Mouse (Mus musculus): ENCODE data around the gene Pnpla2.

The Pnpla2 gene

DNA sequence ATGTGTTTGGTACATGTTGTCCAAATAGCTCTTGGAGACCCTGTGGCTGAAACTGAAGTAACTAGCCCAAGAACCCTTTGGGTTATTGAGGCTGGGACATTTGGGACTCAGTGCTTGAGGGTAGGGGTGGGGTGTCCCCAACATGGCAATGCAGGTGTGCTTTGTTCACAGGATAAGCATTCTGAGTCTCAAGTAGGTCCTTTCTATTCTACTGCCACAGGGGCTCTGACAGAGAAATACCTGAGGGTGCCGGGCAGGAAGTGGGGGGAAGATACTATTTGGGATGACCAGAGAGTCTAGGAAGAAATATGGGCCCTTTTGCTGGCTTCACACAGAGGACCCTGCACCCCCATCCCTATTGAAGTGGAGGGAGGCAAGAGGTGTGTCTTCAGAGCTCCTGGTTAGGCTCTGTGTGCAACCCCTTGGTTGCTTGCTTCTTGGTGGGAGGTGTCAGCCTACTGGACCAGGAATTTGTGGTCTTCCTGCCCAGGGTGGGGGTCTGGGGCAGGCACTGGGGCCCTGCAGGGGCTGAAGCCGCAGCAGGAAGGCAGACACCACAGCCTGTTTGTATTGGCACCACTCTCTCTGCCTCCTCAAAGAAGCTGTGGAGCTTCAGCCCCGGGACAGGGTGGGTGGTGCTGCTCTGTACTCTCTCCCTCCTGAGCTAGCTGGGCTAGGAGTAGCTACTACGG, 22.7 kb downstream of the Pnpla2 start:
- H3K4me3 ChIP-seq (replicated peaks; ENCODE audit: low read length): peak overlapping the region; percentile 96; the same call in 1 of the 2 replicates
- peaks cover 12% of the 10 kb centered on the region for H3K36me3 ChIP-seq (ENCODE audit: insufficient read depth, low read length)
- peaks cover 38% of the 10 kb centered on the region for H3K27me3 ChIP-seq (ENCODE audit: insufficient read depth, low read length)
- TF ChIP-seq NANOG (IDR thresholded peaks at IDR 0.05; ENCODE audit: borderline replicate concordance, low read length) (no peak), POU5F1 (IDR thresholded peaks at IDR 0.05; ENCODE audit: borderline replicate concordance, low read length) (no peak), CTCF (conservative IDR thresholded peaks at IDR 0.05; ENCODE audit: low read length) (no peak)
- no peaks in the 10 kb centered on the region for H3K9me3 ChIP-seq (ENCODE audit: low read length)
- H3K4me1 ChIP-seq (replicated peaks; ENCODE audit: low read depth, low read length): peaks cover 64% of the 10 kb centered on the region

- Histone ChIP-seq H3K36me3 (ENCODE audit: insufficient read depth, low read length) (peaks cover 6% of the 10 kb centered on the region), H3K4me1 (replicated peaks; ENCODE audit: low read depth, low read length) (peaks cover 65% of the 10 kb centered on the region), H3K4me3 (replicated peaks; ENCODE audit: low read length) (no peak overlapping the region), H3K27me3 (ENCODE audit: insufficient read depth, low read length) (peaks cover 44% of the 10 kb centered on the region), H3K9me3 (ENCODE audit: low read length) (no peaks in the 10 kb centered on the region)
- no peak for TF ChIP-seq CTCF (conservative IDR thresholded peaks at IDR 0.05; ENCODE audit: low read length)
- no peak for TF ChIP-seq POU5F1 (IDR thresholded peaks at IDR 0.05; ENCODE audit: borderline replicate concordance, low read length)
- no peak for TF ChIP-seq NANOG (IDR thresholded peaks at IDR 0.05; ENCODE audit: borderline replicate concordance, low read length)
These were observed 23.3 kb downstream of the Pnpla2 start for GRCm38 (mm10) chr7:141478270-141478748.

GRCm38 (mm10) chr7:141480842-141481497, 26.0 kb downstream of the Pnpla2 start:
- Histone ChIP-seq H3K4me3 (replicated peaks; ENCODE audit: low read length) (peak overlapping the region; percentile 90), H3K36me3 (ENCODE audit: insufficient read depth, low read length) (peaks cover 21% of the 10 kb centered on the region), H3K4me1 (replicated peaks; ENCODE audit: low read depth, low read length) (peaks cover 54% of the 10 kb centered on the region), H3K27me3 (ENCODE audit: insufficient read depth, low read length) (peaks cover 56% of the 10 kb centered on the region), H3K9me3 (ENCODE audit: low read length) (no peaks in the 10 kb centered on the region)
- TF ChIP-seq CTCF (conservative IDR thresholded peaks at IDR 0.05; ENCODE audit: low read length): peak; percentile 97
- TF ChIP-seq NANOG (IDR thresholded peaks at IDR 0.05; ENCODE audit: borderline replicate concordance, low read length): no peak
- TF ChIP-seq POU5F1 (IDR thresholded peaks at IDR 0.05; ENCODE audit: borderline replicate concordance, low read length): no peak

DNA sequence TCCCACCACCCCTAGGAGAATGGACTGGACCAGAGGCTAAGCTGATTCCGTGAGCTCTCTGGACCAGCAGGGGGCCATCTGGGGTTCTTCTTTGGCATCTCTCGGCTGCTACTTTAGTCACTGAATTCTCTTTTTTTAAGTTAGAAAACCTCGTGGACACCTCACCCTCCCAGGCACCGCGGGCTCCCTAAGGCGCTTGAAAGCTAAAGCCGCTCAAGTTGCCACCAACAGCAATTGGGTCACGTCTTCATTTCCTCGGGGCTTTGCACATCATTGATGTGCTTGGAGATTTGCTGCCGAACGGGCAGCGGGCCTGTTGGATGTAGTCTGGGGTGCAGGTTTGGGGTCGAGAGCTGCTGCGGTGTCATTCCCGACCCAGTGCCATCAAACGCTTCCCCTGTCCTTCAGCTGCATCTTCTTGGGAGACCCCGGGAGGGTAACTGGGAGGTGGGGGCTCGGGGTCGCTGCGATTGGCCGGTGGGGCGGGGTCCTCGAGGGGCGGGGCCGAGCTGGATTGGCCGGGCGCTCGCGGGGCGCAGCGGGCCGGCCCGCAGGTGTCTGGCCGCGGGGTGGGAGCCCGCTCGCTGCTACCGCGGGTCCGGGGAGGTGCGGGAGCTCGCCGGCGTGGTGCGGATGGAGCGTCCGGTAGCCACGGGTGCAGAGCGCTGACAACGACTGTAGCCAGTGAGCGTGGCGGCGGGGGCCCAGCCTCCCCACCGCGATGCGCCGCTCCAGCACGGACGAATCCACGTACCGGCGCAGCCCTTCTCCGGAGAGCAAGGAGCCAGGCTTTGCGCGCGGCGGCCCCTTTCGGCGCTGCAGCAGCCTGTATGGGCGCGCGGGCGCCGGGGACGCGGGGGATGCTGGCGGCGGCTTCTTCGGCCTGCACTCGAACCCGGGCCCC, 26.8 kb downstream of the Pnpla2 start:
- 0 out of 2 replicates have a peak, but pooled peaks have one; percentile 13 for TF ChIP-seq CTCF (conservative IDR thresholded peaks at IDR 0.05; ENCODE audit: low read length)
- TF ChIP-seq POU5F1 (IDR thresholded peaks at IDR 0.05; ENCODE audit: borderline replicate concordance, low read length): no peak
- peaks cover 46% of the 10 kb centered on the region for H3K4me1 ChIP-seq (replicated peaks; ENCODE audit: low read depth, low read length)
- H3K4me3 ChIP-seq (replicated peaks; ENCODE audit: low read length): peak overlapping the region; percentile 90
- peaks cover 51% of the 10 kb centered on the region for H3K27me3 ChIP-seq (ENCODE audit: insufficient read depth, low read length)
- H3K36me3 ChIP-seq (ENCODE audit: insufficient read depth, low read length): peaks cover 29% of the 10 kb centered on the region
- H3K9me3 ChIP-seq (ENCODE audit: low read length): no peaks in the 10 kb centered on the region

DNA sequence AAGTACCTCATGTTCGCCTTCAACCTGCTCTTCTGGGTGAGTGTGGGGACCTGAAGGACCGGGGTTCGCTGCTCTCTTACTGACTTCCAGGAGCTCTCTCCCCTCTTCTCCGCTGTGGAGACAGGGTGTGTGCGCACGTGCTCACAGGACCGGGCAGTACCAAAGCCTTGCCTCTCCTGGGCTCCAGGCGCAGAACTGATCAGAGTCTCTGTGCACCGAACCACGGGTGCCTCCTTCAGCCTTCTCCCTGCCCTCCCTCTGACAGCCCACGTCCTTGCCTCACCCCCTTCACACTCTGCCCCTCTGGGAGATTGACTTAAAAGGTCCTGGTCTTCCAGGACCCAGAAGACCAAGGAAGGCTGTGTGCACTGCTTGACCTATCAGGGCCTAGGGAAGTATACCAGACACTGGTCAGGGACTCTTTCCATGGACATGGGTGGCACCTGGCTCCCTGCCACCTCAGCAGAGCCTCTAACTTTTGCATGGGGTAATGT, 27.6 kb downstream of the Pnpla2 start:
- TF ChIP-seq POU5F1 (IDR thresholded peaks at IDR 0.05; ENCODE audit: borderline replicate concordance, low read length) (no peak), NANOG (IDR thresholded peaks at IDR 0.05; ENCODE audit: borderline replicate concordance, low read length) (no peak), CTCF (conservative IDR thresholded peaks at IDR 0.05; ENCODE audit: low read length) (no peak)
- peaks cover 37% of the 10 kb centered on the region for H3K36me3 ChIP-seq (ENCODE audit: insufficient read depth, low read length)
- H3K9me3 ChIP-seq (ENCODE audit: low read length): no peaks in the 10 kb centered on the region
- H3K4me3 ChIP-seq (replicated peaks; ENCODE audit: low read length): peak overlapping the region; percentile 90
- H3K27me3 ChIP-seq (ENCODE audit: insufficient read depth, low read length): peaks cover 47% of the 10 kb centered on the region
- peaks cover 38% of the 10 kb centered on the region for H3K4me1 ChIP-seq (replicated peaks; ENCODE audit: low read depth, low read length)

- Histone ChIP-seq H3K4me3 (replicated peaks; ENCODE audit: low read length) (peak overlapping the region; percentile 90), H3K36me3 (ENCODE audit: insufficient read depth, low read length) (peaks cover 43% of the 10 kb centered on the region), H3K4me1 (replicated peaks; ENCODE audit: low read depth, low read length) (peaks cover 32% of the 10 kb centered on the region), H3K9me3 (ENCODE audit: low read length) (no peaks in the 10 kb centered on the region), H3K27me3 (ENCODE audit: insufficient read depth, low read length) (peaks cover 44% of the 10 kb centered on the region)
- TF ChIP-seq CTCF (conservative IDR thresholded peaks at IDR 0.05; ENCODE audit: low read length) (no peak), POU5F1 (IDR thresholded peaks at IDR 0.05; ENCODE audit: borderline replicate concordance, low read length) (no peak), NANOG (IDR thresholded peaks at IDR 0.05; ENCODE audit: borderline replicate concordance, low read length) (no peak)
These were observed 28.2 kb downstream of the Pnpla2 start for GRCm38 (mm10) chr7:141483114-141483653.

- H3K4me1 ChIP-seq (replicated peaks; ENCODE audit: low read depth, low read length): peaks cover 28% of the 10 kb centered on the region
- peaks cover 44% of the 10 kb centered on the region for H3K27me3 ChIP-seq (ENCODE audit: insufficient read depth, low read length)
- TF ChIP-seq POU5F1 (IDR thresholded peaks at IDR 0.05; ENCODE audit: borderline replicate concordance, low read length) (no peak), CTCF (conservative IDR thresholded peaks at IDR 0.05; ENCODE audit: low read length) (no peak), NANOG (IDR thresholded peaks at IDR 0.05; ENCODE audit: borderline replicate concordance, low read length) (no peak)
- no peak overlapping the region for H3K4me3 ChIP-seq (replicated peaks; ENCODE audit: low read length)
- no peaks in the 10 kb centered on the region for H3K9me3 ChIP-seq (ENCODE audit: low read length)
- H3K36me3 ChIP-seq (ENCODE audit: insufficient read depth, low read length): peaks cover 49% of the 10 kb centered on the region
These were observed 29.5 kb downstream of the Pnpla2 start for GRCm38 (mm10) chr7:141484186-141485120.
